Mouse (Mus musculus) heart, adult 2 months (tissue): Measurements from ENCODE around the gene Kctd8. TPM values are rescaled to one million over a fixed set of nuclear protein-coding genes. Genes with fewer than 3 reads are reported as not detected.

Experiments
- DNase-seq, 2 experiments: peaks; one replicate each; pipeline ENCODE4 v3.0.0; 2021
- H3K27ac ChIP-seq: fragments of 200-600 bp; 2 replicates; pipeline ENCODE4 v1.8.1; 2022
- H3K27me3 ChIP-seq: fragments of 200-500 bp; 2 replicates; pipeline ENCODE4 v1.6.1; 2012; ENCODE audit warnings: mild to moderate bottlenecking, low read length, inconsistent platforms, mixed read lengths; ENCODE audit not compliant: control insufficient read depth, insufficient read depth
- H3K36me3 ChIP-seq: fragments of 200-500 bp; 2 replicates; pipeline ENCODE4 v1.6.1; 2012; ENCODE audit warnings: low read length, inconsistent platforms; ENCODE audit not compliant: control insufficient read depth, insufficient read depth
- H3K4me1 ChIP-seq: fragments of 200-500 bp; 2 replicates; pipeline ENCODE4 v1.6.1; 2011; ENCODE audit warnings: low read length; ENCODE audit not compliant: control insufficient read depth, insufficient read depth
- H3K4me3 ChIP-seq: fragments of 200-600 bp; 2 replicates; pipeline ENCODE4 v1.8.1; 2022
- H3K79me2 ChIP-seq: fragments of 200-500 bp; replicated peaks from 2 replicates; pipeline ENCODE4 v1.6.1; 2012; ENCODE audit warnings: mild to moderate bottlenecking, inconsistent platforms, low read length, moderate library complexity, mixed read lengths; ENCODE audit not compliant: control insufficient read depth, insufficient read depth
- H3K9ac ChIP-seq: fragments of 200-500 bp; 2 replicates; pipeline ENCODE4 v1.6.1; 2012; ENCODE audit warnings: low read depth, mild to moderate bottlenecking, control low read depth, inconsistent platforms, low read length, mixed read lengths
- CTCF ChIP-seq: fragments of 200-600 bp; IDR thresholded peaks from 2 replicates; pipeline ENCODE4 v1.8.1; 2022; ENCODE audit warnings: antibody characterized with exemption, mild to moderate bottlenecking, moderate library complexity
- EP300 ChIP-seq: fragments of 200-500 bp; IDR thresholded peaks from 2 replicates; pipeline ENCODE4 v1.6.1; 2011; ENCODE audit warnings: low read depth, low read length, control low read depth; ENCODE audit not compliant: insufficient read depth
- POLR2A ChIP-seq: fragments of 200-500 bp; IDR thresholded peaks from 2 replicates; pipeline ENCODE4 v1.6.1; 2011; ENCODE audit warnings: mild to moderate bottlenecking, low read depth, low read length, control low read depth; ENCODE audit not compliant: insufficient read depth
- WGBS: fragments of 180-500 bp; shearing (Covaris S2); methylation state at CpG from one replicate; pipeline ENCODE4 v1.1.7; 2018; 5-methylcytosine and 5-hydroxymethylcytosine counted together
- intact Hi-C: fragments of 180-260 bp; cut with DNase I; formaldehyde crosslinking; loops from one replicate; pipeline ENCODE4 v1.15.1; 2025
- long read RNA-seq: library from polyadenylated mRNA; stranded (forward); transcript quantifications from one replicate; pipeline ENCODE4 v2.0.0, GENCODE M21; 2021
- polyA plus RNA-seq: library from polyadenylated mRNA; depleted of rRNA; stranded (reverse); fragments of >200 nt; gene quantifications from 2 replicates; pipeline ENCODE4 v1.2.3, GENCODE M21; 2012; rRNA removed
- total RNA-seq, 2 experiments: library from RNA; stranded (reverse); gene quantifications; 2 replicates each; pipeline ENCODE4 v1.2.3; 2021

Gene Kctd8
- total RNA-seq (1 to 10 TPM in 1 of 2 experiments, under 1 TPM in 1; 0.99 to 1.2 TPM), polyA plus RNA-seq (0.50 and 0.59 TPM in 2 replicates)
- long read RNA-seq = 0 reads

DNA sequence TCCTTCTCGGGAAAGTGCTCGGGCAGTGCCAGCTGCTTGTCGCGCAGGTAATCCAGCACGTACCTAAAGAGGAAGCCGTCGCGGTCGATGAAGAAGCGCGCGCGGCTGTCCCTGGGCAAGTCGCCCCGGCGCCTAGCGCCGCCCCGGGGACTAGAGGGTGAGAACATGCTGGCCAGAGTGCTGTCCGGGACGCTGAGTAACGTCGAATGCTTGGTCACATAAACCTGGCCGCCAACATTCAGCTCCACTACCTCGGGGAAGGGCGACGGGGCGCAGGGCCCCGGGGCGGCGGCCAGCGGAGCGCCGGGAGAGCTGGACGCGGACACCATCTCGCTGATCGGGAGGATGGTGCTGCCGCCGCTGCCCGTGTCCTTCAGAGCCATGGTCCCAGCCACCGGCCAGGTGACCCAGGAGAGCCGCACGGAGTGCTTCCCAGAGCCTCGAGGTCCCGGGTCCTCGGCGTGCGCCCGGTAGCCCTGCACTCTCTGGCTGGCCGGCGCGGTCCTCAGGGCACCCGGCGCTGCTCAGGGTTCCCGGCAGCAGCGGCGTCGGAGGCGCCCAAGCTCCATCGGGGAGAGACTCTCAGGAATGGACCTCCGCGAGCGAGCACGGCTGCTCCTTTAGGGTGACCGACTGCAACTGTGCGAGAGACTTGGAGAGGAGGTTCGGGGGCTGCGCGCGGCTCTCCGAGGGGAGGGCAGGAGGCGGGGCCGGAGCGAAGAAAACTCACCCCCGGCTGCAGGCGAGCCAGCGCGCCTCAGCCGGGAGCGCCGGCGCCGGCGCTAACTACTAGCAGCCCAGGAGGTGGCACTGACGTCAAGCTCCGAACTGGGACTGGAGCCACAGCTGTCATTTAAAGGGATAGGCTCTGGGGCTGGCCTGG, at the start of gene Kctd8:
Gene Kctd8, minus strand, starts transcription at position 761 of the 883 bp plus-strand sequence.
- TF ChIP-seq CTCF = no peak
- no peak for TF ChIP-seq POLR2A
- TF ChIP-seq EP300 = no peak
- no peaks in the 10 kb centered on the region for H3K79me2 ChIP-seq
- peak within 1 kb of the TSS; percentile 40 for H3K4me3 ChIP-seq
- no peak within 1 kb of the TSS; the same call in 1 of the 2 replicates for H3K27ac ChIP-seq
- no peaks in the 10 kb centered on the region for H3K4me1 ChIP-seq
- under 1% methylated on average over 87 of the region's 87 CpGs for WGBS
- peak within 1 kb of the TSS; percentile 25; the same call in 1 of the 2 replicates for H3K9ac ChIP-seq
- intact Hi-C loops = no loop called here
- no peaks in the 10 kb centered on the region for H3K36me3 ChIP-seq
- DNase-seq = peak; percentile 40 to 50
- H3K27me3 ChIP-seq = peaks cover 2% of the 10 kb centered on the region

GRCm38 (mm10) chr5:69379072-69379471, 37.6 kb upstream of the Kctd8 start:
- 76% methylated on average over 4 of the region's 4 CpGs for WGBS
- Histone ChIP-seq H3K79me2 (no peaks in the 10 kb centered on the region), H3K36me3 (no peaks in the 10 kb centered on the region), H3K4me3 (no peak overlapping the region), H3K27ac (no peak overlapping the region), H3K9ac (no peak overlapping the region), H3K4me1 (no peaks in the 10 kb centered on the region), H3K27me3 (no peaks in the 10 kb centered on the region)
- intact Hi-C loops = no loop called here
- TF ChIP-seq EP300 (no peak), POLR2A (no peak), CTCF (no peak)
- no peak for DNase-seq

GRCm38 (mm10) chr5:69350596-69350995, 9.1 kb upstream of the Kctd8 start:
- intact Hi-C loops = no loop called here
- no peak for DNase-seq
- Histone ChIP-seq H3K9ac (no peak overlapping the region), H3K4me1 (no peaks in the 10 kb centered on the region), H3K79me2 (no peaks in the 10 kb centered on the region), H3K27ac (no peak overlapping the region), H3K36me3 (no peaks in the 10 kb centered on the region), H3K4me3 (no peak overlapping the region), H3K27me3 (no peaks in the 10 kb centered on the region)
- 91% methylated on average over 3 of the region's 3 CpGs for WGBS
- no peak for TF ChIP-seq POLR2A
- no peak for TF ChIP-seq CTCF
- no peak for TF ChIP-seq EP300

DNA sequence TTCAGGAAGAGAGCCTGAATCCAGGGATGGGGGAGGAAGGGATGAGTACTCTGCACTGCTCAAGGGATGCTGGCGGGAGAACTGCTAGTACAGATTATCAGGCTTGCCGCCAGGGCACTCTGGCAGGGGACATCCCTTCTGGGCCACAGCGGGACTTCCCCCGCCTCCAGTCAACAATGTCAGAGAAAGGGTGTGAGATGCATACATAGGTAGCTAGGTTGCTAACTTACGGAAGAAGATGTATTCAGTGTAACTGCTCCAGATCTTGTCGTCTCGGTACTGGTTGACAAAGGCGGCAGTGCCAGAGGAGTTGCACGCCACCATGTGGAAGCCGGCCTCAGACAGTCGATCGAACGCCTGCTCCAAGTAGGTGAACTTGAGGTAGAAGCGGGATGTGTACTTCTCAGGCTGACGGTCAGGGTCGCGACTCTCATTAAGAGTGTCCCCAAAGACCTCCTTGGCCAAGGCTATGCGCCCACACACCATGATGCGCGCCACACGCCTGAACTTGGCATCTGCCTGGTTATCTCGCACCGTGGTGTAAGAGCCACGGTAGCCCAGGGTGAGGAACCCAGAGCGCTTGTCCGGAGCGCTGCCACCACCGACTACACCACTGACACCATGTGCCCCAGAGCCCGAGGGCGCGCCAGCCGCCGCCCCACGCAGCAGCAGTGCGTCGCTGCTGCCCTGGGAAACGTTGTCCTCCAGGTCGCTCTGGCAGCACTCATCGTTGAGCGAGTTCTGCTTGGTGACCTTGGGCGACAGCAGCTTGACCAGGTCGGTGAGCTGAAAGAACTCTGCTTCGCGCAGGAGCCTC, 1.2 kb downstream of the Kctd8 start:
- intact Hi-C loops = no loop called here
- H3K9ac ChIP-seq = no peak overlapping the region
- no peak overlapping the region for H3K27ac ChIP-seq
- under 1% methylated on average over 44 of the region's 44 CpGs for WGBS
- H3K27me3 ChIP-seq = peaks cover 2% of the 10 kb centered on the region
- TF ChIP-seq CTCF = 0 out of 2 replicates have a peak, but pooled peaks have one; percentile 14
- no peak for TF ChIP-seq POLR2A
- DNase-seq = peak; percentile 15 to 18
- no peaks in the 10 kb centered on the region for H3K79me2 ChIP-seq
- H3K36me3 ChIP-seq = no peaks in the 10 kb centered on the region
- peak overlapping the region; percentile 40 for H3K4me3 ChIP-seq
- H3K4me1 ChIP-seq = no peaks in the 10 kb centered on the region

DNA sequence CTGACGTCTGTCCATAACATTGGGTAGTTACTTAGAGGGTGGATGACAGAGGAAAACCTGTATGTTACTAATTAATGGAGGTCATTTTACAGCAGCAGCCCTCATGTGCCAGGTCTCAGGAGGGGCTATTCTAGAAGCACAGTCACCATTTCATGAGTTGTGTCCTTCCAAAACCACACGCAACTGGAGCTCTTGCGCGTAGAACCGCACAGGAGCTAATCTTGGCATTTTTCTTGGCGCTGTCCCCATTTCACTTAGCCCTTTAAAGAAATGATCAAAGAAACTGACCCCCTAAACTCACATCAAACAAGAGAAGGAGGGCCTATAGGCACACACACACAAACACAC, 1.9 kb downstream of the Kctd8 start:
- no peaks in the 10 kb centered on the region for H3K79me2 ChIP-seq
- no peak overlapping the region for H3K9ac ChIP-seq
- WGBS = 58% methylated on average over 6 of the region's 6 CpGs
- H3K4me3 ChIP-seq = no peak overlapping the region
- no peaks in the 10 kb centered on the region for H3K36me3 ChIP-seq
- no peak for DNase-seq
- intact Hi-C loops = no loop called here
- H3K27me3 ChIP-seq = peaks cover 2% of the 10 kb centered on the region
- TF ChIP-seq EP300 = no peak
- no peak for TF ChIP-seq CTCF
- no peak for TF ChIP-seq POLR2A
- no peaks in the 10 kb centered on the region for H3K4me1 ChIP-seq
- no peak overlapping the region for H3K27ac ChIP-seq
